Mouse (Mus musculus) limb, embryonic 10.5 days (tissue): ENCODE data around the gene Ubtfl1. TPM values are rescaled to one million over a fixed set of nuclear protein-coding genes. Genes with fewer than 3 reads are reported as not detected.
"Not testable (repeated sequence)": the region's sequence is repeated elsewhere in the genome, so short reads cannot be mapped to it uniquely, and the experiment has no call there.

Experiments
- DNase-seq: peaks from one replicate; pipeline ENCODE4 v3.0.0-alpha.2; 2017; ENCODE audit warnings: low spot score
- H3K27ac ChIP-seq: fragments of 300-500 bp; sonication (generic); 2 replicates; pipeline ENCODE4 v1.5.1; 2016; ENCODE audit warnings: mild to moderate bottlenecking
- H3K27me3 ChIP-seq: fragments of 300-500 bp; sonication (generic); 2 replicates; pipeline ENCODE4 v1.6.1; 2016; ENCODE audit warnings: low read depth, mild to moderate bottlenecking; ENCODE audit not compliant: poor library complexity, severe bottlenecking
- H3K36me3 ChIP-seq: fragments of 300-500 bp; sonication (generic); 2 replicates; pipeline ENCODE4 v1.6.1; 2016; ENCODE audit warnings: mild to moderate bottlenecking, moderate library complexity
- H3K4me1 ChIP-seq: fragments of 300-500 bp; sonication (generic); 2 replicates; pipeline ENCODE4 v1.6.1; 2016
- H3K4me3 ChIP-seq: fragments of 300-500 bp; sonication (generic); 2 replicates; pipeline ENCODE4 v1.5.1; 2016; ENCODE audit warnings: mild to moderate bottlenecking, moderate library complexity
- H3K9me3 ChIP-seq: fragments of 300-500 bp; sonication (generic); replicated peaks from 2 replicates; pipeline ENCODE4 v1.6.1; 2016; ENCODE audit warnings: mild to moderate bottlenecking
- WGBS: fragments of 180-500 bp; shearing (Covaris S2); methylation state at CpG from one replicate; pipeline ENCODE4 v1.1.7; 2016; 5-methylcytosine and 5-hydroxymethylcytosine counted together
- microRNA-seq: library from miRNA; unstranded; fragments of <30 nt; microRNA quantifications from one replicate; pipeline ENCODE4, GENCODE M21; 2017
- polyA plus RNA-seq: library from polyadenylated mRNA; unstranded; fragments of >200 nt; fragmentation: Nextera tagmentation; extraction: Ambion mirVana; gene quantifications from 2 replicates; pipeline ENCODE4 v1.2.1, GENCODE M21; 2016

Gene Ubtfl1
- polyA plus RNA-seq, result not detected in 2 replicates

- Histone ChIP-seq H3K27me3 (no peaks in the 10 kb centered on the region), H3K9me3 (no peaks in the 10 kb centered on the region), H3K4me3 (no peak within 1 kb of the TSS), H3K27ac (no peak within 1 kb of the TSS), H3K4me1 (no peaks in the 10 kb centered on the region), H3K36me3 (no peaks in the 10 kb centered on the region)
- WGBS, result 90% methylated on average over 1 of the region's 1 CpGs
- DNase-seq, result no peak
These were observed at the start of gene Ubtfl1 for GRCm38 (mm10) chr9:18404118-18404517. Gene Ubtfl1 (plus strand): TSS chr9:18404418.

- H3K36me3 ChIP-seq, H3K27me3 ChIP-seq, H3K27ac ChIP-seq, DNase-seq, H3K4me3 ChIP-seq, H3K9me3 ChIP-seq, H3K4me1 ChIP-seq: not testable (repeated sequence)
- 100% methylated on average over 1 of the region's 1 CpGs for WGBS
These were observed 31.2 kb upstream of the Ubtfl1 start for GRCm38 (mm10) chr9:18373026-18373425.

GRCm38 (mm10) chr9:18385782-18386181, 18.4 kb upstream of the Ubtfl1 start:
- Histone ChIP-seq H3K4me3 (no peak overlapping the region), H3K27ac (no peak overlapping the region), H3K4me1 (no peaks in the 10 kb centered on the region), H3K27me3 (no peaks in the 10 kb centered on the region), H3K36me3 (no peaks in the 10 kb centered on the region), H3K9me3 (no peaks in the 10 kb centered on the region)
- 27% methylated on average over 6 of the region's 6 CpGs for WGBS
- peak; percentile 29 for DNase-seq

- DNase-seq, result no peak
- 88% methylated on average over 1 of the region's 1 CpGs for WGBS
- Histone ChIP-seq H3K27ac (no peak overlapping the region), H3K9me3 (no peaks in the 10 kb centered on the region), H3K4me3 (no peak overlapping the region), H3K36me3 (no peaks in the 10 kb centered on the region), H3K27me3 (no peaks in the 10 kb centered on the region), H3K4me1 (no peaks in the 10 kb centered on the region)
These were observed 4.6 kb upstream of the Ubtfl1 start for GRCm38 (mm10) chr9:18399629-18400028.

GRCm38 (mm10) chr9:18402895-18403294, 1.3 kb upstream of the Ubtfl1 start, which contains the start of gene Naalad2:
Gene Naalad2 (minus strand): TSS chr9:18402995.
- H3K4me1 ChIP-seq, H3K4me3 ChIP-seq, H3K27ac ChIP-seq, DNase-seq, H3K36me3 ChIP-seq, H3K9me3 ChIP-seq, H3K27me3 ChIP-seq: not testable (repeated sequence)
- WGBS, result 85% methylated on average over 2 of the region's 2 CpGs

- not testable (repeated sequence) for H3K36me3 ChIP-seq, H3K4me1 ChIP-seq, H3K4me3 ChIP-seq, H3K9me3 ChIP-seq, H3K27ac ChIP-seq, DNase-seq, H3K27me3 ChIP-seq
- 94% methylated on average over 4 of the region's 4 CpGs for WGBS
These were observed 8.2 kb downstream of the Ubtfl1 start for GRCm38 (mm10) chr9:18412371-18412770.

GRCm38 (mm10) chr9:18430354-18430753, 26.1 kb downstream of the Ubtfl1 start, which contains the start of gene Mbd3l2:
Gene Mbd3l2 (plus strand): TSS chr9:18430654.
- Histone ChIP-seq H3K27me3 (no peaks in the 10 kb centered on the region), H3K36me3 (no peaks in the 10 kb centered on the region), H3K4me3 (no peak within 1 kb of the TSS), H3K4me1 (no peaks in the 10 kb centered on the region), H3K27ac (no peak within 1 kb of the TSS), H3K9me3 (no peaks in the 10 kb centered on the region)
- DNase-seq, result no peak

- Histone ChIP-seq H3K27me3 (no peaks in the 10 kb centered on the region), H3K4me3 (no peak overlapping the region), H3K4me1 (no peaks in the 10 kb centered on the region), H3K36me3 (no peaks in the 10 kb centered on the region), H3K9me3 (no peaks in the 10 kb centered on the region), H3K27ac (no peak overlapping the region)
- WGBS, result 89% methylated on average over 10 of the region's 10 CpGs
- DNase-seq, result no peak
These were observed 27.5 kb downstream of the Ubtfl1 start for GRCm38 (mm10) chr9:18431687-18432086.

GRCm38 (mm10) chr9:18456520-18456919, 52.3 kb downstream of the Ubtfl1 start:
- WGBS, result 91% methylated on average over 4 of the region's 4 CpGs
- Histone ChIP-seq H3K27ac (no peak overlapping the region), H3K4me1 (no peaks in the 10 kb centered on the region), H3K36me3 (peaks cover 57% of the 10 kb centered on the region), H3K4me3 (no peak overlapping the region), H3K27me3 (no peaks in the 10 kb centered on the region), H3K9me3 (no peaks in the 10 kb centered on the region)
- DNase-seq, result no peak

Small RNAs within 50 kb of the gene (microRNA-seq; reads per million reads assigned to microRNA genes)
- gene Gm22854, result not detected

Other genes with a start within 250 kb of the Ubtfl1 start
- gene Chordc1, start 112.3 kb upstream of the Ubtfl1 start, polyA plus RNA-seq, result 152 and 165 TPM in 2 replicates
- gene Naalad2, start 1.4 kb upstream of the Ubtfl1 start, polyA plus RNA-seq, result 0.18 and 0.24 TPM in 2 replicates
- not detected in 2 replicates for gene Mbd3l2, start 26.2 kb downstream of the Ubtfl1 start, polyA plus RNA-seq
- 7.5 and 12.2 TPM in 2 replicates for gene Zfp558, start 73.8 kb downstream of the Ubtfl1 start, polyA plus RNA-seq
- gene Mbd3l1, start 73.9 kb downstream of the Ubtfl1 start, polyA plus RNA-seq, result not detected in 2 replicates